Mouse (Mus musculus) forebrain, embryonic 12.5 days (tissue): ENCODE results near the gene Eml4. TPM values are rescaled to one million over a fixed set of nuclear protein-coding genes. Genes with fewer than 3 reads are reported as not detected.

Source experiments
- ATAC-seq: fragments of 200-750 bp; cut with Nextera tagmentation; 2 replicates; pipeline ENCODE4 v1.8.0; 2017; ENCODE audit warnings: moderate TSS enrichment; ENCODE audit not compliant: low FRiP score
- H3K27ac ChIP-seq: fragments of 300-500 bp; sonication (generic); 2 replicates; pipeline ENCODE4 v1.5.1; 2016; ENCODE audit warnings: mild to moderate bottlenecking
- H3K27me3 ChIP-seq: fragments of 300-500 bp; sonication (generic); 2 replicates; pipeline ENCODE4 v1.6.1; 2016; ENCODE audit warnings: mild to moderate bottlenecking
- H3K36me3 ChIP-seq: fragments of 300-500 bp; sonication (generic); replicated peaks from 2 replicates; pipeline ENCODE4 v1.6.1; 2016; ENCODE audit warnings: mild to moderate bottlenecking
- H3K4me1 ChIP-seq: fragments of 300-500 bp; sonication (generic); 2 replicates; pipeline ENCODE4 v1.6.1; 2016
- H3K4me2 ChIP-seq: fragments of 300-500 bp; sonication (generic); 2 replicates; pipeline ENCODE4 v1.6.1; 2016; ENCODE audit warnings: mild to moderate bottlenecking, moderate library complexity
- H3K4me3 ChIP-seq: fragments of 300-500 bp; sonication (generic); replicated peaks from 2 replicates; pipeline ENCODE4 v1.5.1; 2016; ENCODE audit warnings: mild to moderate bottlenecking
- H3K9ac ChIP-seq: fragments of 300-500 bp; sonication (generic); 2 replicates; pipeline ENCODE4 v1.6.1; 2016; ENCODE audit warnings: mild to moderate bottlenecking
- H3K9me3 ChIP-seq: fragments of 300-500 bp; sonication (generic); 2 replicates; pipeline ENCODE4 v1.6.1; 2016
- WGBS: fragments of 180-500 bp; shearing (Covaris S2); methylation state at CpG from one replicate; pipeline ENCODE4 v1.1.7; 2016; 5-methylcytosine and 5-hydroxymethylcytosine counted together
- polyA plus RNA-seq: library from polyadenylated mRNA; unstranded; fragments of >200 nt; fragmentation: Nextera tagmentation; extraction: Ambion mirVana; gene quantifications from 2 replicates; pipeline ENCODE4 v1.2.1, GENCODE M21; 2016

Eml4 gene
- polyA plus RNA-seq, 1 experiment from 2014 or later, result 46.6 TPM

GRCm38 (mm10) chr17:83322621-83323335, 28.0 kb upstream of the Eml4 start:
- H3K4me2 ChIP-seq, result peak overlapping the region; percentile 55
- no peaks in the 10 kb centered on the region for H3K36me3 ChIP-seq
- ATAC-seq, result peak; percentile 55; the same call in 1 of the 2 replicates
- H3K4me1 ChIP-seq, result peaks cover 14% of the 10 kb centered on the region
- peak overlapping the region; percentile 19 for H3K4me3 ChIP-seq
- peaks cover 7% of the 10 kb centered on the region; the same call in 1 of the 2 replicates for H3K27me3 ChIP-seq
- WGBS, result 15% methylated on average over 25 of the region's 25 CpGs
- no peaks in the 10 kb centered on the region; the same call in 1 of the 2 replicates for H3K9me3 ChIP-seq
- peak overlapping the region; percentile 46 for H3K27ac ChIP-seq
- H3K9ac ChIP-seq, result peak overlapping the region; percentile 44; the same call in 1 of the 2 replicates

GRCm38 (mm10) chr17:83323410-83324268, 27.1 kb upstream of the Eml4 start:
- Histone ChIP-seq H3K27ac (no peak overlapping the region), H3K4me1 (peaks cover 14% of the 10 kb centered on the region), H3K4me3 (no peak overlapping the region), H3K9me3 (no peaks in the 10 kb centered on the region; the same call in 1 of the 2 replicates), H3K4me2 (no peak overlapping the region), H3K27me3 (peaks cover 4% of the 10 kb centered on the region; the same call in 1 of the 2 replicates), H3K9ac (no peak overlapping the region), H3K36me3 (no peaks in the 10 kb centered on the region)
- 54% methylated on average over 19 of the region's 19 CpGs for WGBS
- no peak for ATAC-seq

- no peaks in the 10 kb centered on the region for H3K36me3 ChIP-seq
- H3K27me3 ChIP-seq, result peaks cover 4% of the 10 kb centered on the region; the same call in 1 of the 2 replicates
- no peaks in the 10 kb centered on the region; the same call in 1 of the 2 replicates for H3K9me3 ChIP-seq
- H3K27ac ChIP-seq, result no peak overlapping the region
- no peak overlapping the region for H3K9ac ChIP-seq
- WGBS, result 81% methylated on average over 11 of the region's 11 CpGs
- no peak overlapping the region for H3K4me3 ChIP-seq
- H3K4me2 ChIP-seq, result no peak overlapping the region
- peaks cover 16% of the 10 kb centered on the region for H3K4me1 ChIP-seq
- ATAC-seq, result no peak
These were observed 26.5 kb upstream of the Eml4 start for GRCm38 (mm10) chr17:83324269-83324616.

GRCm38 (mm10) chr17:83335183-83335584, 15.5 kb upstream of the Eml4 start:
- H3K36me3 ChIP-seq, result no peaks in the 10 kb centered on the region
- H3K27ac ChIP-seq, result no peak overlapping the region
- H3K9me3 ChIP-seq, result no peaks in the 10 kb centered on the region
- H3K4me1 ChIP-seq, result no peaks in the 10 kb centered on the region
- H3K4me3 ChIP-seq, result 0 out of 2 replicates have a peak overlapping the region, but pooled peaks have one; percentile 4
- no peak overlapping the region for H3K9ac ChIP-seq
- H3K27me3 ChIP-seq, result no peaks in the 10 kb centered on the region
- no peak for ATAC-seq
- 52% methylated on average over 13 of the region's 13 CpGs for WGBS
- no peak overlapping the region for H3K4me2 ChIP-seq

GRCm38 (mm10) chr17:83337051-83337898, 13.5 kb upstream of the Eml4 start:
- Histone ChIP-seq H3K4me1 (no peaks in the 10 kb centered on the region), H3K4me2 (no peak overlapping the region)
- WGBS, result 80% methylated on average over 13 of the region's 13 CpGs

GRCm38 (mm10) chr17:83339368-83340085, 11.2 kb upstream of the Eml4 start:
- Histone ChIP-seq H3K4me2 (no peak overlapping the region), H3K9me3 (no peaks in the 10 kb centered on the region), H3K4me1 (no peaks in the 10 kb centered on the region), H3K9ac (no peak overlapping the region), H3K27me3 (no peaks in the 10 kb centered on the region), H3K36me3 (no peaks in the 10 kb centered on the region), H3K27ac (no peak overlapping the region), H3K4me3 (no peak overlapping the region)
- 82% methylated on average over 13 of the region's 13 CpGs for WGBS
- ATAC-seq, result no peak

More at GRCm38 (mm10) chr17:83337051-83337898, 13.5 kb upstream of the Eml4 start:
- Histone ChIP-seq H3K4me3 (no peak overlapping the region), H3K9ac (no peak overlapping the region), H3K27me3 (no peaks in the 10 kb centered on the region), H3K27ac (no peak overlapping the region), H3K9me3 (no peaks in the 10 kb centered on the region), H3K36me3 (no peaks in the 10 kb centered on the region)
- no peak for ATAC-seq

GRCm38 (mm10) chr17:83340895-83341524, 9.7 kb upstream of the Eml4 start:
- WGBS, result 75% methylated on average over 16 of the region's 16 CpGs
- ATAC-seq, result no peak
- no peaks in the 10 kb centered on the region for H3K27me3 ChIP-seq
- H3K9me3 ChIP-seq, result no peaks in the 10 kb centered on the region
- H3K4me2 ChIP-seq, result no peak overlapping the region
- no peak overlapping the region for H3K9ac ChIP-seq
- no peaks in the 10 kb centered on the region for H3K4me1 ChIP-seq
- H3K36me3 ChIP-seq, result no peaks in the 10 kb centered on the region
- no peak overlapping the region for H3K27ac ChIP-seq
- no peak overlapping the region for H3K4me3 ChIP-seq

GRCm38 (mm10) chr17:83344226-83344625, 6.5 kb upstream of the Eml4 start:
- H3K4me1 ChIP-seq, result no peaks in the 10 kb centered on the region
- no peak overlapping the region for H3K27ac ChIP-seq
- no peak overlapping the region for H3K4me2 ChIP-seq
- H3K9me3 ChIP-seq, result no peaks in the 10 kb centered on the region
- no peaks in the 10 kb centered on the region for H3K36me3 ChIP-seq
- no peak overlapping the region for H3K9ac ChIP-seq
- 79% methylated on average over 7 of the region's 7 CpGs for WGBS
- no peaks in the 10 kb centered on the region for H3K27me3 ChIP-seq
- no peak overlapping the region for H3K4me3 ChIP-seq
- no peak for ATAC-seq

GRCm38 (mm10) chr17:83348056-83348822, 2.5 kb upstream of the Eml4 start:
- Histone ChIP-seq H3K9me3 (no peaks in the 10 kb centered on the region), H3K9ac (no peak overlapping the region), H3K4me2 (no peak overlapping the region), H3K4me1 (peaks cover 18% of the 10 kb centered on the region), H3K27me3 (no peaks in the 10 kb centered on the region), H3K36me3 (no peaks in the 10 kb centered on the region), H3K4me3 (no peak overlapping the region), H3K27ac (no peak overlapping the region)
- no peak for ATAC-seq
- 88% methylated on average over 9 of the region's 9 CpGs for WGBS

- H3K27me3 ChIP-seq, result no peaks in the 10 kb centered on the region
- peak overlapping the region; percentile 89 for H3K4me3 ChIP-seq
- peak overlapping the region; percentile 90 for H3K27ac ChIP-seq
- no peaks in the 10 kb centered on the region for H3K9me3 ChIP-seq
- H3K4me2 ChIP-seq, result peak overlapping the region; percentile 74
- WGBS, result under 1% methylated on average over 17 of the region's 57 CpGs
- ATAC-seq, result peak; percentile 81
- H3K4me1 ChIP-seq, result peaks cover 22% of the 10 kb centered on the region
- H3K36me3 ChIP-seq, result no peaks in the 10 kb centered on the region
- H3K9ac ChIP-seq, result peak overlapping the region; percentile 91
These were observed 394 bp downstream of the Eml4 start for GRCm38 (mm10) chr17:83351119-83351531.
